Mouse (Mus musculus): ENCODE data around the gene Stk40.
A peak's percentile ranks its signal among the peaks of the same experiment; 100 is the strongest.

GRCm38 (mm10) chr4:126085996-126086576 is 17.7 kb upstream of the Stk40 start:
- TF ChIP-seq CTCF (IDR thresholded peaks at IDR 0.05; ENCODE audit: low read depth) (peak; percentile 95), EP300 (IDR thresholded peaks at IDR 0.05; ENCODE audit: low read depth) (no peak)

All from heart, postnatal 0 days (tissue).